Mouse (Mus musculus): Measurements from ENCODE around the gene Amy2a5.
"Not testable (repeated sequence)": the region's sequence is repeated elsewhere in the genome, so short reads cannot be mapped to it uniquely, and the experiment has no call there.

Gene Amy2a5

GRCm38 (mm10) chr3:113258737-113259136 lies at the start of gene Amy2a5:
Gene Amy2a5, minus strand, starts transcription at chr3:113258837.
- not testable (repeated sequence) for DNase-seq (ENCODE audit: low read depth, low spot score)

GRCm38 (mm10) chr3:113291349-113291748 lies 32.7 kb upstream of the Amy2a5 start, which contains the start of gene Amy2a4:
Gene Amy2a4, minus strand, starts transcription at chr3:113291449.
- DNase-seq (ENCODE audit: low read depth, low spot score): not testable (repeated sequence)

GRCm38 (mm10) chr3:113280285-113280684 lies 21.6 kb upstream of the Amy2a5 start:
- DNase-seq (ENCODE audit: low read depth, low spot score): not testable (repeated sequence)

GRCm38 (mm10) chr3:113279586-113279985 lies 20.9 kb upstream of the Amy2a5 start:
- not testable (repeated sequence) for DNase-seq (ENCODE audit: low read depth, low spot score)

- no peak for DNase-seq (ENCODE audit: low read depth, low spot score)
Observed at GRCm38 (mm10) chr3:113227115-113227514, 31.5 kb downstream of the Amy2a5 start.
